Mouse (Mus musculus): ENCODE measurements around the gene Elovl6.

The Elovl6 gene

DNA sequence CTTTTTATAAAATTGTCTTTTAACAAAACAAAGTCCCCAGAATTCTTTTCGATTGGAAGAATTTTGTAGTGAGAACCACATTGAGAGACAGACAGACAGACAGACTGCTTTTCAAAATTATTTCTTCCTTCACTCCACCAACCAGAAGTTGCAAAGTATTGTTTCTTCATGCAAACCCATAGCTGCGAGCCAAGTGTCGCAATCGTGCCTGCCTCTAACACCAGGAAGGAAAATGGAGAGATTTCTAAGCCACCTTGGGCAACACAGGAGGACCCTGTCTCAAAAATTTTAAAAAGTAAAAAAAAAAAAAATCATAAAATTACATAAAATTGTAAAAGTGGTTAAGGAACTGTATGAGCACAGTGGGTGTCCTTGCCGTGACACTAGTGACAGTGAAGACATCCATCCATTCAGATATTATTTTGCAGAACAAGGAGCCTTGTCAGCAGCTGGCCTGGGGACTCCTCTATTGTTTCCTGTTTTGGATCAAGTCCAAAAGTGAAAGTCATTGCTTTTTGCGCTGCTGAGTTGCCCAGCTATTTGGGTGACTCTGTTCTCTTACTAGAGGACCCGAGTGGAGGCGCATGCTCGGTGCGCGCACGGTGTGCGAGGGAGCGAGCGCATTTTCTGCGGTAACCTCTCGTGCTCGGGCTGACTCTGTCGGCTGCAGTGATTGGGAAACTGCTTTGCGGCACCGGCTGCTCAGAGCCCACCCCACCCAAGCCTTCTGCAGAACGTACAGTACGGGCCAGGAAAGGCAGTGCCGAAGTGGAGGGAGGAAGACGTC, 80.3 kb downstream of the Elovl6 start:
- no peak for DNase-seq

DNA sequence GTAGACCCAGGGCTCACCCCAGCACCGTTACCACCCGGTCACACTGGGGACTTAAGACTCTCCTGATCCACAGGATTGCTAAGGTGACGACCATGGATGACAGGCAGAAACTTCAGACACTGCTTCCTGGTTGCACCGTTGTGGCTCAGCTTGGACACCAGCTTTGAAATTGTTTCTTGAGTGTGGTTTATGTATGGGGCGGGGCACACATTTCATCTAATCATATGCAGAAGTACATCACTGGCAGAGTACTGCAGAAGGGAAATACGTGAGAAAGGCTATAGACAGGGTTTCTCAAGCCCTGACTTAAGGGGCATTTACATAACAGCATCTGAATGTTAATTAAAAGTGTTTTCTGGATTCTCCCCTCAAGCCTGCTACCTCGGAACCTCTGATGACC, 81.6 kb downstream of the Elovl6 start:
- DNase-seq, result no peak

DNA sequence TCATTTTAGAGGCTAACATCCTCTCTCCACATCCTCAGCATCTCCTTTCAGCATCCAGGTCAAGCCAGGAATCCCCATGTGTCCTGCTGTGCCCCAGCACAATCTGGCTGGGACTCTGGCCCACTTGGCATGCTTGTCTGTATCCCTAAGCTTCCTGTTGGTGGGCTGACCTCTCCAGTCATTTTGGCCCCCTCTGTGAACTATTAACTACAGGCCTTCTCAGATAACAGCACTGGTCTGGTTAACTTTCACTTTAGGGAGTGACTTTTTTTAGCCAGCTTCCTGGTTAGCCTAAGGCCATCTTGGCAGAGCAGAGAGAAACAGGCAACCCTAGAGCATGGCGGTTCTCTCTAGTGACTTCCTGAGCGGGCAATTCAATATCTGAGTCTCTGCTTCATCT, 82.1 kb downstream of the Elovl6 start:
- peak; percentile 29 to 68 for DNase-seq

DNA sequence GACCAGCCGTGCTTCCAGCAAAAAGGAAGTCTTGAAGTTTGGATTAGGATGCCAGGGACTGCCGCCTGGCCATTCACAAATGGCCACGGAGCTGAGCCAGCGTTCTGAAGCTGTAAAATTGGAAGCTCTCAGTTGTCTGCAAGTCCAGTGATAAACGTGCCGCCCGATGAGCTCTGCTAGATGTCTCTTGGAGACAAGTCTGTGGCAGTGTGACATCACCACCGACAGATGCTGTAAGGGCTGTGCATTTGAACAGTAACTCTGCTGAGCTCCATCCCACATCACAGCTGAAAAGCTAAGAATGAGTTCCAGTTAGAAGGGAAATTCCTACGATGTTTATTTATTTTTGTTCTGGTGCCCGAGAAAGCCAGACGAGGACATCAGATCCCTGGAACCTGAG, 85.3 kb downstream of the Elovl6 start:
- no peak for DNase-seq

DNA sequence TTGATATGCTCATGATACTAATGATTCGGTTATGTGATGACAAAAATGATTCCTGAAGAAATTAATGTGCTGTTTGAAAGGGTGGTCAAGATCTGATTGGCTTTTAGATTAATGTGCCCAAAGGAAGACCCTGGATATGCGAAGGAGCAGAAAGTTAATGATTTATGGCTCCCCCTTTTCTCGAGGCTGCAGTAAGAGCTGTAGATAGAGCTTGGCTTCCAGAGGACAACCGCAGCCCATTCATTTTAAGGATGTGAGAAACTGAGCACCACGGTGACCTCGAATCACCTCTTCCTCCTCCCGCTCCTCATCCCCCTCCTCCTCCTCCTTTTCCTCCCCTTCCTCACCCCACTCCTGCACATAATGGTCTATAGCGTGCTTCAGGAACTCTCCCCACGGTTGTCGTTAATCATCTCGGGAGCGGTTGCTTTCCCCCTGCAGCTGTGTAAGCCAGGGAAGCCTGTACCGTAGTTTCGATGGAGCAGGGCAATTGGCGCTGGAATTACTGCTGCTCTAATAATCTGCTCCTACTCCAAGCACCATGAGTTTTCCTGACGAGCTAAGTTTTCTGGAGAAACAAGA, 87.1 kb downstream of the Elovl6 start:
- DNase-seq, result no peak

DNA sequence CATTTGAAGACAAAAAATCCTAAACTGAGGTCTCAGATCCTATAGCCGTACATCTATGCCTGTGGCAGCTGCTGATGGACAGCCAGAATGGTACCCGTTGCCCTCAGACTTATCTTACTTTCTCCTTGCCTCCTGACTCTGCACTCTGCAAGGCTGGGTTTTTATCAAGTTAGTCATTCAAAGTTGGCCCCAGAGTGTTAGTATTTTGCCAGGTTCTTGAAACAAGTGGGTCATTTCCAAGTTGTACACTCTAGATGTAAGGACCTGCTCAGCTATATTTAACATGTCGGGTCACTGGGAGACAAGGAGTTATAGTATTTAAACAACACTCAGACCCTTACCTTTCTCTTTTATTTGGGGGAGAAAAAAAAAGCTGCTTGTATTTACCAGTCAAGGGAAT, 88.6 kb downstream of the Elovl6 start:
- DNase-seq, result no peak

DNA sequence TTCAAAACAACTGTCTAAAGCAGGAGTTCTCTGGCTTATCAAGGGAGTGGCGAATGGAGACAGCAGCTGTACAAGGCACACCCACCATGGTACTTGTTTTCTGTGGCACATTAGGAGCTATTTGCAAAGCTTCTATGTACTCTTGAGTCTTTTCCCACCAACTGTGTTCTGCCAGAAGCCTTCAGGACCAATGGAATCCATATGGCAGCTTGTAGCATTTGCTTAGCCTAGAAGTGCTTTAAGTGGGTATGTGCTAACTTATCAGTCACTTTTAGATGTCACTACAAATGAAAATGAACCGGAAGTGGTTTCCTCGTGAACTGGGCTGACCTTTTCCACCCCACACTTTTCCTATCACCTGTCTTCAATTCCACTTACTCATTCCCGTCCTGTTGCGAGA, 89.1 kb downstream of the Elovl6 start:
- DNase-seq, result no peak

DNA sequence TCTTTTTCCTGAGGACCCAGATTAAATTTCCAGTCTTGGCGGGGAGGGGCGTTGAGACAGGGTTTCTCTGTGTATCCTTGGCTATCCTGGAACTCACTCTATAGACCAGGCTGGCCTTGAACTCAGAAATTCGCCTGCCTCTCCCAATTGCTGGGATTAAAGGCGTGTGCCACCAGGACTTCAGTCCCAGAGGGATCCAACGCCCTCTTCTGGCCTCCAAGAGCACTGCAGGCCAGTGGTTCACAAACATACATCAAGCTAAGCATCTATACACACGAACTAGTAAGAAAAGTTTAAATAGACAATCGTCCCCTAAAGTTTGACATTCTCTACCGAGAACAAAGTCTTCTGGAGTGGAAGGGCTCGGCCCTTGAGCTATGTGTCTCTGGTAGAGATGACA, 90.0 kb downstream of the Elovl6 start:
- DNase-seq, result peak in 1 of 2 experiments; percentile 49

DNA sequence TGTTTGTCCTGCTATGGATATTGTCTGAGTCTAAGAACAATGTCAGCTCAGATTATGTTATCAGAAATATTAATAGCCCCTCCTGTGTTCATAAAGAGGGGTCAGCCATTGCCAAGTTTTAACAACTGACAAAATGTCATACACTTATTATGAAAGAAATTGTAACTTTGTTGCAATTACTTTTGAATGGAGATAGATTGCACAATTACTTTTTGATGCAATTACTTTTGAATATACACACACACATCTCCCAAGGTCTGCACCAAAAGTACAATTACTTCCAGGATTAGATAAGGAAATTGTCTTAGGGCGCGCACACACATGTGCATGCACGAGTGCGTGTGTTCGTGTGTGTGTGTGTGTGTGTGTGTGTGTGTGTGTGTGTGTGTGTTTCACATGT, 90.5 kb downstream of the Elovl6 start:
- no peak for DNase-seq

DNA sequence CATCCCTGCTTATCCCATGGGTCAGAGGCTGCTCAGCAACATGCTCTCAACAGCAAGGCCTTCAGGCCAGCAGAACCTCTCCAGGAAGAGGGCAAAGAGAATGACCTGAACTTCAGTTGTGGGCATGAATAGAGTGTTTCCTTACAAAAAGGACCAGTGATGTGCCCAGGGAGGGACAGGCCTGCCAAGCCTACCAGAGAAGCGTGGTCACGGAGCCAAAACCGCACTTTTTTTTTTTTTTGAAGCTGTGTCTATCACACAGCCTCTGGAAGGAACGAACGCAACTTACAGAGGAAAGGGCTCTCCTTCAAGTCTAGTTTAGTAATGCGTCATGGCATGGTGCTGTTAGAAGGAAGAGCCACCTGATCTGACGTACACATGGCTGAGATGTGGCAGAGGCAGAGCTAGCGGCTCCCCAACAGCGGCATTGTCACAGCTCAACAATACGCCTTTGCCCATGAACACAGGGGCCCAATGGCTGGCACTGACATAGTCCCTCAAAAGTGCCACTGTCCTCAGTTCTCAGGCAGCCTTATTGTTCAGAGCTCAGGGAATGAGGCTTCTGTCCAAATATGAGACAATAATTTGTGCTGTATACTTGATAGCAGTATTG, 92.1 kb downstream of the Elovl6 start:
- DNase-seq, result no peak

DNA sequence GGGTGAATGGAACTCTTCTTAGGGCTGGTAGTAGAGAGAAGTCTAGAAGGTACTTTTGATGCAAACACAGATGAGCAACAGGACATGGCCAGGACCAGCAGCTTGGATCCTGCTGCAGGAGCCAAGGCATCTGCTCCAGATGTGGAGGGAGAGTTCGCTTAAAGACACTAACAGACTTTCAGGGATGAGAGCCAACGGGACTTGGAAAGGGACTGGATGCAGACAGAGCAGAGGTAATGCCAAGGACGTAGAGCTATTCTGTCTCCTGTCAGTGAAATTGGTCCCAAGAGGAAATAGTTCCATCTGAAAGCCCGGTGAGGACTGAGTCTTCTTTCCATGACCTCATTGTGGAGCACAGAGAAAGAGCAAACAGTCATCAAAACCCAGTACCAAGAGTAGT, 95.1 kb downstream of the Elovl6 start:
- no peak for DNase-seq

DNA sequence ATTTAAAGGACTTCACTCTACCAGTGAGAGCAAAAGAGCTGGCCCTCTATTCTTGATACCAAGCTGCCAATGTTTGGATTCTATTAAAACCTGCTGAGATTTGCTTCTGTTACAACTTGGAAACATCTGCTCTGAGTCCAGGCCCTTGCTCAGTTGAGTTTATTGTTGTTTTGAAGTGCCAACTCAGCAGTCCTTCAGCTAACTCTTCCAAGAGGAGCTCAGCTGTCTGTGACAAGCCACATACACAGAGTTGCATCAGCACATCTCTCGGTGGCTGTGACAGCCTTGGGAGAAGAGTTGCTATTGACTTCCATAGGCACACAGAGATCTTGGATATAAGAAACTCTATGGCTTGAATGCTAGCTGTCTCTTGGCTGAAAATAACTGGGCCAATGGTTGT, 98.9 kb downstream of the Elovl6 start:
- no peak for DNase-seq

DNA sequence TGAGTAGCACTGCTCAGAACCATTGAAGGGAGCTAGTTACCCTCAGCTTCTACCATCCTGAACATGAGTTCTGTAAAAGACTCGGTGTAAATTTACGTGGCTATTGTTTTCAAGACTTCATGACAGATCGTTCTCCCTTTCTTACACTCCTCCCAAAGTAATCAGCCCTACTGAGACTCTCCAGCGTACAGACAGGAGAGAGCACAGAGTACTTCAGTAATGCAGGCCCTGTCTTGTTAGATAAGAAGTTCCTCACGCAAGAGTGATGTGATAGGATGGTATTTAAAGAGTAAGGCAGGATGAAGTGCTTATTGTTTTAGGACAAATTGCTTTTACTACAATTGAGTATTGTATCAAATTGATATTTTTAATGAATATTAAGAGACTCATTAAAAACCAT, 99.7 kb downstream of the Elovl6 start:
- DNase-seq, result no peak

DNA sequence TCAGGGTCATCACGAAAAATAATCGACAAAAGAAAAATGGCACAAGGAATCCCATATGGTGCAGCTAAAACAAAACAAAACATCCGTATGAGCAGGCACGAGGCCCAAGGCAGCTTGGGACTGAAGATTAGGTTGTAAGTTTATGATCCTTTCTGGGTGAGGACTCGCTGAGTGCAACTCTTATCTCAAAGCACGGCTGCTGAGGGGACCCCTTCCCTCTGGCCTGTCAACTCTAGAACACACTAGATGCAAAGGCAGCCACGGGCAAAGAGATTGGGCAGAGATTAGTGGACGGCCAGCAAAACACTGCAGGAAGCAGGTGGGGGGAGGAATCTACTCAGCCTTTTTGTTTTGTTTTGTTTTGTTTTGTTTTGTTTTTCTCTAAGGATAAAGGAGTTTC, 101.4 kb downstream of the Elovl6 start:
- DNase-seq, result no peak

DNA sequence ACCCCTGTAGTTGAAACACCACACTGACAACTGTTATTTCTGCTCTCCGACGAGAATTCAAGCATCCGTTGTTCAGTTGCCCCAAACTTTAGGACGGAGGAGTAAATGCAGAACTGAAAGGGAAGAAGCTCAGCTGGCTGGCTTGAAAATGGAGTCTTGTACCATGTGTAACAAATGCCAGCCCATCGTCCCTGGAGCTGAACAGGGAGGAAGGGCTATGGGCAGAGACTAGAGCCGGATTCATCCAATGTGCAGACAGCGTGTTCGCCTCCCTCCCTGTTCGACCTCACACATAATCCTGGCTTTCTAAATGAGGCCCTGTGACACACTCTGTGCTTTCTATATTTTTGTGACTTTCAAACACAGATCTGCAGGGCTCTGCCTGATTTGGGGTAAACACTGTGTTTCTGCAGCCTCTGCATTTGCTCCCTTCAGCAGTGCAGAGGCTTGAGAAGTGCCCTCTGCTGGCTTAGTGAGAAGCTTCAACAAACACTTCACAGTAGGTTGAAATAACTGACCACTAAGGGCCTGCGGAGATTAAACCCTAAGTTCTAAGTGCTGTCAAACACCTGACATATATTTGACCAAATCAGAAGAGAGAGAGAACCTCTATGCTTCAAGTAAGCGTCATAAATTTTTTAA, 102.2 kb downstream of the Elovl6 start:
- peak in 1 of 2 experiments; percentile 35 for DNase-seq

DNA sequence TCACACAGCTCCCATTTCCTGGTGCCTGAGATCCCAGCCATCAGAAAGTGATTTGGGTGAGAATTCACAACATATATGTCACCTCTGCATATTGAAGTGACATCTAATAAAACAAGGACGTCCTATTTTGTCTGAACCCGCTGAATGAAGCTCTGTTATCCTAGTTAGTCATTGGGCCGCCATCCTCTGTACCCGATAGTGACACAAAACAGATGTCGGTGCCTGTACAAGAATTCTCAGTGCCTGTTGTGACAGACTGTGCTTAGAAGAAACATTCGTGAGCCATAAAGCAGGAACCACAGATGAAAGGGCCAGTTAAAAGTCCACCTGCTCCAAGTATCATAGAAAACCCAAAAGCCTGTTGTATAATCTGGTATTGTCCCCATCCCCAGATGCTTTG, 105.3 kb downstream of the Elovl6 start:
- DNase-seq, result no peak

DNA sequence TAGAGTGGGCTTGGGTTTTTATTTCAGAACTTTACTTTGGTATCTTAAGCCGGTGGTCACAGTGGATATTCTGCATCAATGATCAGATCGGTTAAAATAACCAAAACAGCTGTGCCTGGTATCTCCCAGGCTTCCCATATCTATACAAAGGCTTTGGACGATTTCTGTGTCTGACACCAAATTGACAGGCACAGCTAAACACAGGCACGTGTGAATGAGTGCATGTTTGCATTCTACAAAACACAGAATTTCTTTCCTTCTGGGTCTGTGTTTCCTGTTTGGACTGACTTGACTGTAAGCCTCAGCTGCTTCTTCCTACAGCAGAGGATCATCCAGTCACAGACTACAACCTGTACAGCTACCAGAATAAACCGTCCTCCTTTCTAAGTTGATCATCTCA, 107.5 kb downstream of the Elovl6 start:
- DNase-seq, result no peak

DNA sequence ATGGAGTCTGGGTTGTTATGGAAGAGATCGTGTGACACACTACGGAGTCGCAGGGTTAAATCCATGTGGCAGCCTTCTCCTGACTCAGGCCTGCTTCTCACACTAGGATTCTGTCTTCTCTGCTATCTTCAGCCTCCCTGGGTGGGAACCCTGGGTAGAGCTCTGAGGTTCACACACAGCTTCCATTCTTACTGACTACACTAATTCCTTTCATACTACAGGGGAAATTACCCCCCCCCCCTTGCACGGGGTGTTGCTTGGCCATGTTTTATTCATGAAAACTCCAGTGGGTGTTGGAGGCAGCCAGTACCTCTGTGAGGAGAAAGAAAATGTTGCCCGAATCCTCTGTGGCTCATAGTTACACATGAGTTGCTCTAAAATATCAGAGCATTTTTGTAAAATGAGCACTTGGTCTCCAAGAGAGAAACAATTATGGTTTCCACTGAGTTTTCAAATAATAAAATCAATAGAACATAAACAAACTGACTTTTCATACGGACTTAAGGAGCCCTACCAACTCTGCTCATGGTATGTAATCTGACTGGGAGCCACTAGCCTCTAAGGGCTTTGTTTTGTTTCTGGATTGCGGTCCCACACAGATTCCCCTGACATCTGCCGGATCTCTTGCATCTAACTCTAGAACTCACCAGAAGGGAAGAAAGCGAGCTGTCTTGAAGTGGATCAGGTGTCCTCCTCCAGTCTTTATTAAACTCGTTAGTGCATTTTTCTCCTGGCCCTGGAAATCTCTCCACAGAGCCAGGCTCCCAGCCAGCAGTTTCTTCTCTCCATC, 108.3 kb downstream of the Elovl6 start:
- DNase-seq, result no peak

DNA sequence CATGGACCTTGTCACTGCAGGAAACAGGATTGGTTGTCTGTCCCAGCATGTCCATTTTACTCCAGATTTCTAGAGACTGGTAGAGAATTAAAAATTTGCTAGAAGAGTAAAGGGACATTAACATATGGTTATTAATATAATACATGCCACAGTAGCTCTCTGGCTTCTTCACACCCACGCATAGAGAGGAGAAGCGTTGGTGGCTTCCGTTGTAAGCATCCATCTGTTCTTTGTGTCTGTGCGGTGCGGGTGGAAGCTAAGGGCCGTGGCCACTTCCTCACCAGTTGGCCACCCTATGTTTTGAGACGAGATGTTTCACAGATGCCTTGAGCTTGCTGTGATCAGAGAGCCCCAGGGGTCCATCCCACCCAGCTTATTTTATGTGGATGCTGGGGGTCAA, 109.5 kb downstream of the Elovl6 start:
- no peak for DNase-seq

DNA sequence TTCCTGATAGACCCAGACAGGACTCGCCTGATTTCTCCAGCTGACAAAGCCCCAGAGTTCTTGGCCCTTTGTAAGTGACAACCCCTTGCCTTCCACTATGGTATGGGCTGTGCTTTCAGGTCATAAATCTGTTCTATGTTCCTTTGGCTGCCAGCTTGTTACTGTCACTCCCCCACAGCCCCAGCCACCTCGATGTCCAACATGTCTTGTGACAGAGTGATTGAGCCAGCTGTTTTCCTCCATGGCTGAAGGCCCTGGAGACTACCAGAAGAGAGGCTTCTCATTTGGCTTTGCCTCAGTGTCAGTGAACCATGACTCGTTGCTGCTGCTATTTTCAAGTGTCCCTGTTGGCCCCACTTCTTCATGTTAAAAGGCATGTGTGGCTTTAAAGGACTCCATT, 113.3 kb downstream of the Elovl6 start:
- no peak for DNase-seq

DNA sequence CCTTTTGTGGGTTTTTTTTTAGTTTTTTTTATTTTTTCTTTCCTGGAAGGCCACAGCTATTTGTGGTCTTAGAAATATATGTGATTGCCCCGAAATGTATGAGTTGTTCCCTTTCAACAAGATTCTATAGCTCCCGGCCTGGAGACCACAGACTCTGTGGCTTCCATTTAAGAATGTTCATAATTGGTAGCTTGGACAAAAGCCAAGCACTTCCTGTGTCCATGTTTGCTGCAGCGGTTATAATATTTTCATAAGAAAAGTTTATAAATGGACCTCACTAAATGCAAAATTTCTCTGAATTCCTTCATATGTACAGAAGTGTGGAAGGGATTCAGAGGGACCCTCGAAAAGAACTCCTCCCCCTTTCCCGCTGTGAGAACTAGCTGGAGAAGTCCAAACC, 114.6 kb downstream of the Elovl6 start:
- DNase-seq, result no peak

DNA sequence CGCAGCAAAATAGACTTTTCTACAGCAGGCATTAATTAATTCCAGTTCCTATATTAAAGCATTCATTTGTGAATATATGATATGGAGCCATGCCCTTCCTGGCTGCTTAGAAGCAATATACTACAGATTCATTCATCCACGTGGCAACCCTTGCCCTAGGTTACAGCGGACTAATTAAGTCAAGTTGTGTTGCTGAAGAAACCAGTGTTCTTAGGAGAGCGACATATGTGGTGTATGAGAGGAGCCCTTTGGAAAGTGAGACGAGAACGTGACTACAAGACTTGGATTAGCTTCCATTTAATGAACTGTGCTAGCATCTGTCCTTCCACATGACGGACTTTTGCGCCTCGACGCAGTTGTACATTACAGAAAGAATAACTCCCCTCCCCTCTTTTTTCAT, 115.2 kb downstream of the Elovl6 start:
- no peak for DNase-seq

DNA sequence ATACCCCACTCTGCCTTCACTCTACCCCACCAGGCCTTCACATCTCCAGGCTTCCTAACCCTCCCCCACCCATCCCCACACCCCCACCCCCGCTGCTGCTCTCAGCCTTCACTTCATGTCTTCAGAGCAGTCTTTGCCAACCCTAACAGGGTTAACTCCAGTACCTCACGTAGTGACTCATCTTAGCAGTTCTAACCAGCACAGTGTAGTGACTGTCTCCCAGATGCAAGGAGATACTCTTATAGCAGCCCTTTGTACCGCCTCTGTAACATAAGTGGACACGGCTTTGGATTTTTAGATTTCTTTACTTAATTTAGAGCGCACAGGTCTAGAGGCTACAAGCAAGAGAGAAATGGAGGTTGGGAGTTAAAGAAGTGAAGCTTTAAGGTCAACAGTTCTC, 116.4 kb downstream of the Elovl6 start:
- DNase-seq, result no peak
